Mouse (Mus musculus) brain, embryonic 14.5 days (tissue): ENCODE measurements around the gene Capn2.

Experiments used
- CTCF ChIP-seq: fragments of 200-500 bp; IDR thresholded peaks from 2 replicates; pipeline ENCODE4 v1.5.1; 2012; ENCODE audit warnings: inconsistent platforms, mild to moderate bottlenecking, moderate library complexity, borderline replicate concordance; ENCODE audit not compliant: insufficient read depth, insufficient read length; ENCODE audit errors: extremely low read depth
- POLR2A ChIP-seq: fragments of 200-500 bp; IDR thresholded peaks from 2 replicates; pipeline ENCODE4 v1.6.1; 2012; ENCODE audit warnings: mild to moderate bottlenecking, inconsistent platforms, borderline replicate concordance; ENCODE audit not compliant: poor library complexity, insufficient read depth, insufficient read length, severe bottlenecking; ENCODE audit errors: extremely low read depth

- TF ChIP-seq POLR2A = no peak
- no peak for TF ChIP-seq CTCF
Measured at GRCm38 (mm10) chr1:182426444-182426843, 91.0 kb downstream of the Capn2 start.
